In genomic region chr14:54398921-54399382, GRCm38 (mm10) we compare ENCODE assay signal across 11 mouse cellular contexts. TPM values are rescaled to one million over a fixed set of nuclear protein-coding genes. Genes with fewer than 3 reads are reported as not detected.
A peak's percentile ranks its signal among the peaks of the same experiment; 100 is the strongest.
DNase-seq lines count a peak whose midpoint lies in the region; ATAC-seq and TF ChIP-seq lines count a peak whose summit lies in the region.
"Had no signal": no experiment of that assay in that cellular context is flagged by ENCODE, and none has a peak within 500 bp of the region (broad histone marks: within the 10 kb centered on the region; RNA-seq: fewer than 3 reads in every experiment).

No protein-coding gene starts in this region.

- TF ChIP-seq CTCF in cerebellum, adult 2 months (IDR thresholded peaks at IDR 0.05; ENCODE audit: borderline replicate concordance, insufficient read depth, low read depth, low read length): no peak

- peak; percentile 26 to 65 for DNase-seq in adrenal gland, adult (ENCODE audit: inconsistent age in 2 of 2, low spot score in 1 of 2)
- DNase-seq in adrenal gland, postnatal 14 days: no peak
- DNase-seq in CD4-positive, CD25-positive, alpha-beta regulatory T cell, adult 2 months (ENCODE audit: low read depth, low spot score): peak; percentile 57
- DNase-seq in kidney, adult 11 months: peak; percentile 75
- DNase-seq in kidney, postnatal 36 days: peak; percentile 76 to 78
- DNase-seq in frontal cortex, postnatal 10 days (ENCODE audit: low spot score in 2 of 2): no peak
- no peak for DNase-seq in cerebellum, adult 2 months

- H3K4me1 ChIP-seq in cerebellum, adult 2 months (ENCODE audit: control insufficient read depth, insufficient read depth, low read length): no peaks in the 10 kb centered on the region
- H3K4me1 ChIP-seq: hindbrain, embryonic 13.5 days; midbrain, embryonic 15.5 days; neural tube, embryonic 15.5 days had no signal

- TF ChIP-seq POLR2A in cerebellum, adult 2 months (IDR thresholded peaks at IDR 0.05; ENCODE audit: borderline replicate concordance, insufficient read depth, low read length): no peak

- ATAC-seq in cerebellum, adult (ENCODE audit: insufficient number of reproducible peaks, low FRiP score, low TSS enrichment): no peak
- ATAC-seq: midbrain, embryonic 15.5 days had no signal

- H3K4me3 ChIP-seq in cerebellum, adult 2 months (replicated peaks; ENCODE audit: insufficient read depth, low read depth, low read length): no peak overlapping the region
- H3K4me3 ChIP-seq: hindbrain, embryonic 13.5 days; midbrain, embryonic 15.5 days; neural tube, embryonic 15.5 days had no signal

- no peak overlapping the region for H3K27ac ChIP-seq in cerebellum, adult 2 months (ENCODE audit: insufficient read depth, low read length)
- H3K27ac ChIP-seq: hindbrain, embryonic 13.5 days; midbrain, embryonic 15.5 days; neural tube, embryonic 15.5 days had no signal

- H3K27me3 ChIP-seq in cerebellum, adult 2 months (ENCODE audit: control insufficient read depth, insufficient read depth, low read length): no peaks in the 10 kb centered on the region
- H3K27me3 ChIP-seq: hindbrain, embryonic 13.5 days; midbrain, embryonic 15.5 days; neural tube, embryonic 15.5 days had no signal

- 66% methylated on average over 8 of the region's 8 CpGs for WGBS in cerebellum, adult 2 months

RNA-seq across cellular contexts. Expression of gene Slc7a7, which starts 18.6 kb away (rescaled TPM):
- 4.6 and 6.5 TPM in 2 replicates for total RNA-seq in adrenal gland, postnatal 14 days (2021)
- 1.4 and 1.5 TPM in 2 replicates for polyA plus RNA-seq in cerebellum, adult 2 months (2012; rRNA removed)

RNA-seq across cellular contexts. Expression of gene Mrpl52, which starts 27.8 kb away (rescaled TPM):
- total RNA-seq in adrenal gland, postnatal 14 days (2021): 186 TPM in 2 replicates
- 130 and 136 TPM in 2 replicates for polyA plus RNA-seq in cerebellum, adult 2 months (2012; rRNA removed)

RNA-seq across cellular contexts. Expression of gene Mmp14, which starts 32.5 kb away (rescaled TPM):
- 77.7 and 101 TPM in 2 replicates for total RNA-seq in adrenal gland, postnatal 14 days (2021)
- 14.9 and 15.9 TPM in 2 replicates for polyA plus RNA-seq in cerebellum, adult 2 months (2012; rRNA removed)

RNA-seq across cellular contexts. Expression of gene Oxa1l, which starts 38.3 kb away (rescaled TPM):
- 126 and 161 TPM in 2 replicates for total RNA-seq in adrenal gland, postnatal 14 days (2021)
- 87.4 and 95.2 TPM in 2 replicates for polyA plus RNA-seq in cerebellum, adult 2 months (2012; rRNA removed)

Comparison
In these comparisons a context has a peak if more than half of its experiments do, and no peak if none do; other contexts are left out.
1. DNase-seq: peak in adrenal gland, adult (2 of 2), CD4-positive, CD25-positive, alpha-beta regulatory T cell, adult 2 months (single experiment), kidney, adult 11 months (single experiment) and kidney, postnatal 36 days (2 of 2); none in adrenal gland, postnatal 14 days (single experiment), frontal cortex, postnatal 10 days (0 of 2) and cerebellum, adult 2 months (0 of 2).